Mouse (Mus musculus): Measurements from ENCODE around the gene Soat2.
A peak's percentile ranks its signal among the peaks of the same experiment; 100 is the strongest.
"Not testable (repeated sequence)": the region's sequence is repeated elsewhere in the genome, so short reads cannot be mapped to it uniquely, and the experiment has no call there.

Soat2 gene

GRCm38 (mm10) chr15:102146882-102147281 lies 3.4 kb upstream of the Soat2 start:
- peak; percentile 78 for DNase-seq (ENCODE audit: low spot score)

DNA sequence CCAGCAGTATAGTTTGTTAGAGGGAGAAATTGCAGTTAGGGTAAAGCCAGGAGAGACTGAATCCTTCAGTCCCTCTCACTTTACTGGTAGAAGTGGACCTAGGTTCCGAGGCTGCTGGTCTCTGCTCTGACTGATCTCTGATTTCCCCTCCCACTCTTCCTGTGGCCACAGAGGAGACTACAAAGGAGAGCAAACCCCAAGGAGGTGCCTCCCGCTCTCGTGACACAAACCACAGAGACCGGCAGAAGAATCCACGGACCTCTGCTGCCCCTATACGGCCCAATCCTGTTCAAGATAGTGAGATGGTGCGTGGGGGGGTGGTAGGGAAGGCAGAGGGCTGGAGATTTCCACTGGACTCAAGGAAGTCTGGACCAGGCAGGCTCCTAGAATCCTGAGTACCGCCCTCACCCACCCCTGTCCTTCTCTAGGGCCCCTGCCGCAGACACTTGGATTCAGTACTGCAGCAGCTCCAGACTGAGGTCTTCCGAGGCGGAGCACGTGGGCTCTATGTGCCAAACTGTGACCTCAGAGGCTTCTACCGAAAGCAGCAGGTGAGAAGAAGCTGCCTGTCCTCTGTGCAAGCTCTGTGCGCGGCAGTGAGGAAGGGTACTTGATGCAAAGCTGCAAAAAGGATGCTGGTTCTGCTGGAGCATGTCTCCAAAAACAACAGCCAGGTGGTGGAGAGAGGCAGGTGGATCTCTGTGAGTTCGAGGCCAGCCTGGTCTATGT lies 2.5 kb upstream of the Soat2 start:
- no peak for DNase-seq (ENCODE audit: low spot score)

GRCm38 (mm10) chr15:102149561-102149960 lies 765 bp upstream of the Soat2 start:
- no peak for DNase-seq (ENCODE audit: low spot score)

- DNase-seq (ENCODE audit: low spot score) = peak; percentile 40
These were observed 2.3 kb downstream of the Soat2 start for GRCm38 (mm10) chr15:102152646-102153045.

DNA sequence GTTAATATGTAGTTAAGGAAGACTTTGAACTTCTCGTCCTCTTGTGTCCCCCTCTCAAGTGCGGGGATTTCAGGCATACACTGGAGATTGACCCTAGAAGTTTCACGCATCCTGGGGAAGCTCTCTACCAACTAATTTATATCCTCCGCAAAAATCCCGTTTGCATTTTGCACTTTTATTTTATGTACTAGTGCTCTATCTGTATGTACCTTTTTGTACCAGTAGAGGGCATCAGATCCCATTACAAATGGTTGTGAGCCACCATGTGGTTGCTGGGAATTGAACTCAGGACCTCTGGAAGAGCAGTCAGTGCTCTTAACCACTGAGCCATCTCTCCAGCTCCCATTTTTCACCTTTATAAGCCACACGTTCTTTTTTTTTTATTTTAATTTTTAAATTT lies 4.7 kb downstream of the Soat2 start:
- DNase-seq (ENCODE audit: low spot score) = not testable (repeated sequence)

DNA sequence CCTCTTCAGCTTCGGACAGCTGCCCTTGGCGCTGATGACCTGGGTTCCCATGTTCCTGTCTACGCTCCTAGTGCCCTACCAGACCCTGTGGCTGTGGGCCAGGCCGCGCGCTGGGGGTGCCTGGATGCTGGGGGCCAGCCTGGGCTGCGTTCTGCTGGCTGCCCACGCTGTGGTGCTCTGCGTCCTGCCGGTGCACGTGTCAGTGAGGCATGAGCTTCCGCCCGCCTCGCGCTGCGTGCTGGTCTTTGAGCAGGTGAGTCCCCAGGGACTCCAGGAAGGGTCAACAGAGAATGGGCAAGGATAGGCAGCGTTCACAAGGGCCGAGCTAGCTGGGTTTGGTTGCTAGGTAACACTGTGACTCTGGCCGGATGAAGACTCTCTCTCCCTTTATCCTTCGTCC lies 6.5 kb downstream of the Soat2 start:
- DNase-seq (ENCODE audit: low spot score) = no peak

GRCm38 (mm10) chr15:102160415-102161060 lies 10.2 kb downstream of the Soat2 start:
- no peak for DNase-seq (ENCODE audit: low spot score)

DNA sequence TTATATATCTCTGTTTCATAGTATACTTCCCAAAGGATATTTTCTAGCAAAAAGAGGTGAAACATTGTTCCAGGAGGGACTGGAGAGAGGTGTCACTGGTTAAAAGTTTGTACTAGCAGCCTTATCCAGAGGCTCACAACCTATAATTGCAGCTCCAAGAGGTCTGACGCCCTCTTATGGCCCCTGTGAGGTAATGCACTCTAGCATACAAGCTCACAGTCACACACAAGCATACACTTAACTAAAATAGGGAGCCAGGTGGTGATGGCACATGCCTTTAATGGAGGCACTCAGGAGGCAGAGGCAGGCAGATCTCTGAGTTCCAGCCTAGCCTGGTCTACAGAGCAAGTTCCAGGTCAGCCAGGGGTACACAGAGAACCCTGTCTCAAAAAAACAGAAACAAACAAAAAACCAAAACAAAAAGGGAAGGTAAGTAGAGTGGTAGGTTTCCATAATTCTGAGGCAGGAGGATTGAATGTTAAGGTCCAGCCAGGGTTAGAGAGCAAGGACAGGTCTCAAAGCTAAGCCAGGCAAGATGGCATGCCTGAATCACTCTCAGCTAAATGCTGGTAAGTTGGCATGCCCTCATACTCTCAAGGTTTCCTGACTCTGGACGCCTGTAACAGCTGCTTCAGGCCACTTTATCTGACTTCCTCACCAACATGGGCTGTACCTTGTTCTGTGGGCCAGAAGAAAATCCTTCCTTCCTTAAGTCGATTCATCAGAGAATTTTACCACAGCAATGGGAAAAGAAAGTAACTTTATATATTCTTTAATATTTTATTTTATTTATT lies 13.8 kb downstream of the Soat2 start:
- DNase-seq (ENCODE audit: low spot score) = no peak

DNA sequence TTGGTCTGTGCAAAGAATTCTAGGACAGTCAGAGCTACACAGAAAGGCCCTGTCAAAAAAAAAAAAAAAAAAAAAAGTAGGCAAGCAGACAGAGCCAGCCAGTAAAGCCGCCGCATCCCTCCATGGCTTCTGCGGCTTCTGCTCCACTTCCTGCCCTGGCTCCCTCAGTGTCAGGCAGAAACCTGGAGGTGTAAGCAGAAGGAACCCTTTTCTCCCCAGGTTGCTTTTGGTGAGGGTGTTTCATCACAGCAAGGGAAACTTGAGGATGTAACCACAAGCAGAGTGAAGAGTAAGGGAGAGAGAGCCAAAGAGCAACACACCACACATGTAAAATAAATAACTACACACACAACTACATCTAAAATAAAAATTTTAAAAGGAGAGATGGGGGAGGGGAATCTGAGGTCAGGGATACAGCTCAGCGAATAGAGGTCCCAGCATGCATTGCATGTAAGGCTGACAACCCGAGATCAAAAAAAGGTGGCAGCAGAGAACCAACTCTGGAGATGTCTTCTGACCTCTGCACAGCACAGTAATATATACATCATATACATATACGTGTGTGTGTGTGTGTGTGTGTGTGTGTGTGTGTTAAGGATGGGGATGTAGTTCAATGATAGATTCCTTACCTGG lies 15.3 kb downstream of the Soat2 start:
- DNase-seq (ENCODE audit: low spot score) = no peak

GRCm38 (mm10) chr15:102167620-102168021 lies 17.3 kb downstream of the Soat2 start:
- DNase-seq (ENCODE audit: low spot score) = peak; percentile 70

DNA sequence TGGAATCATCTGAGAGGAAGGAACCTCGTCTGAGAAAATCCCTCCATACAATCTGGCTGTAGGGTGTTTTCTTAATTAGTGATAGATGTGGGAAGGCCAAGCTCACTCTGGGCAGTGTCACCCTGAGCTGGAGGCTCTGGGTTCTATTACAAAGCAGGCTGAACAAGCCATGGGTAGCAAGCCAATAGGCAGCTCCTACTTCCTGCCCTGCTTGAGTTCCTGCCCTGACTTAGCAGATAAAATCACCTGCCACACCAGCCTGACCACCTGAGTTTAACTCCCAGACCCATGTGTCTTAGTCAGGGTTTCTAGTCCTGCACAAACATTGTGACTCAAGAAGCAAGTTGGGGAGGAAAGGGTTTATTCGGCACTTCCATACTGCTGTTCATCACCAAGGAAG lies 18.7 kb downstream of the Soat2 start:
- no peak for DNase-seq (ENCODE audit: low spot score)

- DNase-seq (ENCODE audit: low spot score) = no peak
These were observed 23.3 kb downstream of the Soat2 start for GRCm38 (mm10) chr15:102173581-102173980.

- DNase-seq (ENCODE audit: low spot score) = no peak
These were observed 25.5 kb downstream of the Soat2 start for GRCm38 (mm10) chr15:102175736-102176319.

DNA sequence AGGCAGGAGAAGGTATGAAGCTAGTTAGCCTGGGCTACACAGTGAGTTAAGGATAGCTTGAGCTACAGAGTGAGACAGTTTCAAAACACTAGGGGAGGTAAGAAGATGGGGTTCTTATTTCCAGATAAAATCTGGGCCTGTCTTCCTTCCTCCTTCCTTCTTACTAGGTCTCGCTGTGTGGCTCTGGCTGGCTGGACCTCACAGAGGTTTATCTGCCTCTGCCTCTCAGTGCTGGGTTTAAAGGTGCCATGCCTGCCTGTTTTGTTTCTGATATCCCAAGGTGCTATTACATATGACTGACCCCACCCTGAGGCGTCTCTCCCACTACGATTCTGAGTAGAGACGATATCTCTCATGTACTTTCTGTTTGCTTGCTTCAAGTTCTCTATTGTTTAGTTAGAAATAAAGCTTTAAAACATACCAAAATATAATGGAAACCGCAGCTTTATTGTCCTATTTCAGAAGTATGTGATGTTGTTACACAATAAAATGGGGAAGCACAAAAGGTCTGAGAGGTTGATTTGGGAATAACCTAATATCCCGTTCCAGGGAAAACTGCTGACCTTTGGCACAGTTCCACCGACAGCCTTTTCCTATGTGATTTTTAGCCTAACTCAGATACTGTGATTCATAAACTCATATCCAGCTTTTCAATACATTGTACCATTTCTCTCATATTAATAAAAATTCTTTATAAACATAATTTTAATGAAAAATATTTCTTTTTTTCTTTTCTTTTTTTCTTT lies 26.4 kb downstream of the Soat2 start:
- no peak for DNase-seq (ENCODE audit: low spot score)

DNA sequence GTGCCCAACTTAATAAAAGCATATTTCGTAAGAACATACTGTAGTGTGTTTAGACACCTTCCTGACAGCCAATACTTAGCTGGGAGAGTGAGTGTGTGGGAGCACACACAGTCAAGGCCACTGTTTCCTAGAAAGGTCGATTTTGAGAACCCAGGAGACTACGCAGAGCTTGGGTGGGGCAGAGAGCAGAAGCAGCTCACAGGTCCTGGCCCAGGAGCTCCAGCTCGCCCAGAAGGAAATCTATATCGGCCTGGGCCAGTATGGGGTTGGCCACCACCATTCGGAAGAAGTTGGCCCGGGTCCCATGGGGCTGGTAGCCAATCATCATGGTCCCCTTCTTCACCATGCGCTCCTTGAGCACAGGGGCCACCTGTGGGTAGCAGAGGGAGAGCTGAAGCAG lies 27.1 kb downstream of the Soat2 start:
- DNase-seq (ENCODE audit: low spot score) = no peak

GRCm38 (mm10) chr15:102178279-102178678 lies 28.0 kb downstream of the Soat2 start:
- DNase-seq (ENCODE audit: low spot score) = peak; percentile 78

DNA sequence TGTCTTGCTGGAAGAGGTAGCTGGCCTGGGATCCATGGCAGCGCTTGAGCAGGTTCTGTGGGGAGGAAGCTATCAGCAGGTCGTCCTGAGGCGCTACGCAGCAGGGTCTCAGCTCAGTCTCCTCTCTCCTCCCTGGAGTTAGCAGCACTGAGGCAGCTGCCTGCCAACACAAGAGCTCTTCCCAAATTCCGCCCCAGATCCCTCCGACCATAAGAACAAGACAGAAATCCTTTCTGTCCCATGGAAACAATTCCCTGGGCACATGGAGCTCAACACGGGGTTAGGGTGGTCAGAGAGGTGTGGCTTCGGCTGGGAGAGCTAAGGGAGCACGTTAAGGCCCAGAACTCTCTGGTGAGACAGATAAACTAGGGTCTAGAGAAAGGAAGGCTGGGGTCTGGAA lies 28.8 kb downstream of the Soat2 start:
- no peak for DNase-seq (ENCODE audit: low spot score)

DNA sequence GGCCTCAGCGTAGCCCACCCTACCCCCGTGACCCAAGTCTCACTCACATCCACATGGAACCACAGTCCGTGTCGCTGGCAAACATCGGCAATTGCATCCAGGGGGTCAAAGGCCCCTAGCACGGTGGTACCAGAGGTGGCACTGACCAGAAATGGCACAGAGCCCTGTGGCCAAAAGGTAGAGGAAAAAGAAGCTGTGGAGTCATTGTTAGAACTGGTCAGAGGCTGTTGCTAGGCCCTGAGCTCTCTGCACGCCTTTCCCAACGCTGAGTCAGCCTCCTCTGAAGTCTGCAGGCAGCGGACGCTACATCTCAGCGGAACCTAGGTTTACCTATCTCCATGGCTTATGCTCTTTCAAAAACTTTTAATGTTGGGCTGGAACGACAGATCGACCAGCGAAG lies 29.6 kb downstream of the Soat2 start:
- no peak for DNase-seq (ENCODE audit: low spot score)

- DNase-seq (ENCODE audit: low spot score) = no peak
These were observed 32.8 kb downstream of the Soat2 start for GRCm38 (mm10) chr15:102183076-102183475.

- no peak for DNase-seq (ENCODE audit: low spot score)
These were observed 35.9 kb downstream of the Soat2 start for GRCm38 (mm10) chr15:102186239-102186638.

DNA sequence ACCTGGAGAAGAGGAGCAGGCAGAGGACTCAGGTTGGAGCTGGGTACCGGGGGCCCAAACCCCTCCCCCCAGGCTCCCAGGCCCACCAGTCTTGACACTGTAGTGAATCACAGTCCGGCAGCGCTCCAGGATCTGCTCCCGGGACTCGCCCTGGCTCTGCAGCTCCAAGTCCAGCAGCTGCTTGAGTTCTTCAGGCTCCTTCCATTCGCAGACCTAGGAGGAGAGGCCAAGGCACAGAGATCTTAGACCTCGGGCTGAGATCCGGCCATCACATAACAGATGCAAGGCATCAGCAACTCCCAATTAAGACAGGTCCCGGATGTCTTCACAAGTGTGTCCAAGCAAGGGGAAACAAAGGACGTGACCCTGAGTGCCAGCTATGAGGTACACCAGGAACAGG lies 37.8 kb downstream of the Soat2 start:
- no peak for DNase-seq (ENCODE audit: low spot score)

Data from adipocyte (in vitro differentiated cells).